Comparison of ENCODE assay signal across 9 mouse cellular contexts in the genomic region with DNA sequence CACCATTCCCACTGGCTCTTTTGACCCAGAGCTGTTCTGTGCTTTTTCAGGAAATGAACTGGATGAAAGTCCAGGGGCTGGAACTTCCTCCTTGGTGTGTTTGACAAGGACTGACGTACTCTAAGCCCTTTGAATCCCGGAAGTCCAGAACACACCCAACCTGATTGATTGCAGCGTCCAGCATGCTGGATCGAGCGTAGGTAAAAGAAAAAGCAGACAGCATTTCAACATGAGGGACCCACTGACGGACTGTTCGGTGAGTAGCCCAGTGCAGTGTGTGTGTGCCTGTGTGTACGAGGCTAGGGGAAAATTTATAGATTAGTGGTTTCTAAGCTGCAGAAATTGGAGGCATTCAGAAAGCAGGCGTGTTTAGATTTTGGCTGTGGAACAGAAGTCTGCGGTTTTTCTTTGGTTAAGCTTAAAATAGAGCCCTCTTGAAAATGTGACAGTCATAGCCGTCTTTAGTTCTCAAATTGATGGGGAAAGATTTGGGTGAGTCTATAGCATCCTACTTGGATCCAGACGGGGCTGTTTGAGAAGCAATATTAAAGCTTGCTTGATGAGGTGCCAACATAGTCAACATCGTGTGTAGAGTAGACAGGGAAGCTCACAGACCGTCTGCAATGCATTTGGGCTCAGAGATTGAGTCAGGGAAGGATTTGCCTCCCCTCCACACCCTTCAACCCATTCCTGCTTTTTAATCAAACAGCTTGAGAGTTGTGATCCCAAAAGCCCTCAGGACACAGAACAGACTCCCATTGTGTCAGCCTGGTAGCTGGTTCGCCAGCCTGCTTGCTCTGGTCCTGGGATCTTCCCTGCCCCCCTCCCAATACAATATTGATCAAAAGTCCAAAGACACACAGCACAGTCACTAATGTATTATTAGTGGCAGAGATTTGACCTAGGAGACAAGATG. TPM values are rescaled to one million over a fixed set of nuclear protein-coding genes. Genes with fewer than 3 reads are reported as not detected.
DNase-seq lines count a peak whose midpoint lies in the region; ATAC-seq and TF ChIP-seq lines count a peak whose summit lies in the region.
"Had no signal": no experiment of that assay in that cellular context is flagged by ENCODE, and none has a peak within 500 bp of the region (broad histone marks: within the 10 kb centered on the region; RNA-seq: fewer than 3 reads in every experiment).

A gene (plus strand): TSS at position 140 of the 916 bp plus-strand sequence.

- peak within 1 kb of the TSS; percentile 58 for H3K4me3 ChIP-seq in gastrocnemius, adult 2 months
- peak within 1 kb of the TSS; percentile 22 for H3K4me3 ChIP-seq in kidney, embryonic 16.5 days (ENCODE audit: low read length)
- H3K4me3 ChIP-seq in neural tube, embryonic 15.5 days (replicated peaks) = no peak within 1 kb of the TSS

- 0 out of 2 replicates have a peak within 1 kb of the TSS, but pooled peaks have one; percentile 23 for H3K9ac ChIP-seq in kidney, embryonic 16.5 days (replicated peaks; ENCODE audit: low read length)
- no peak within 1 kb of the TSS for H3K9ac ChIP-seq in neural tube, embryonic 15.5 days (replicated peaks)

- peak within 1 kb of the TSS; percentile 35 for H3K4me2 ChIP-seq in kidney, embryonic 16.5 days (replicated peaks; ENCODE audit: low read depth, low read length)
- no peak within 1 kb of the TSS; the same call in 1 of the 2 replicates for H3K4me2 ChIP-seq in neural tube, embryonic 15.5 days

- no peak for DNase-seq in gastrocnemius, adult 2 months
- no peak for DNase-seq in gastrocnemius, postnatal 25 days
- DNase-seq in heart, adult 18-20 months = peak; percentile 53 to 79
- DNase-seq in lung, postnatal 36 days = peak; percentile 86
- DNase-seq in cerebellum, postnatal 14 days = no peak
- DNase-seq in gastrocnemius, adult 8-10 months (ENCODE audit: low spot score in 2 of 2) = no peak

- H3K9me3 ChIP-seq in kidney, embryonic 16.5 days (ENCODE audit: low read length) = no peaks in the 10 kb centered on the region
- H3K9me3 ChIP-seq in neural tube, embryonic 15.5 days (replicated peaks) = no peaks in the 10 kb centered on the region
- H3K9me3 ChIP-seq: G1E had no signal

- no peaks in the 10 kb centered on the region for H3K36me3 ChIP-seq in kidney, embryonic 16.5 days (ENCODE audit: insufficient read depth, low read length)
- no peaks in the 10 kb centered on the region for H3K36me3 ChIP-seq in neural tube, embryonic 15.5 days
- H3K36me3 ChIP-seq: G1E had no signal

- intact Hi-C loops in gastrocnemius, adult 2 months (cut with DNase I) = no loop called here

- no peaks in the 10 kb centered on the region for H3K27me3 ChIP-seq in kidney, embryonic 16.5 days (ENCODE audit: insufficient read depth, low read length)
- H3K27me3 ChIP-seq in neural tube, embryonic 15.5 days (replicated peaks) = no peaks in the 10 kb centered on the region

- no peak for TF ChIP-seq CTCF in gastrocnemius, adult 2 months (IDR thresholded peaks at IDR 0.05)

- peak within 1 kb of the TSS; percentile 35; the same call in 1 of the 2 replicates for H3K27ac ChIP-seq in gastrocnemius, adult 2 months
- peak within 1 kb of the TSS; percentile 80 for H3K27ac ChIP-seq in kidney, embryonic 16.5 days (ENCODE audit: low read length)
- H3K27ac ChIP-seq in neural tube, embryonic 15.5 days (replicated peaks) = no peak within 1 kb of the TSS

- peak; percentile 58; the same call in 1 of the 2 replicates for ATAC-seq in kidney, embryonic 16.5 days (ENCODE audit: low FRiP score, low TSS enrichment)
- ATAC-seq in neural tube, embryonic 15.5 days (ENCODE audit: low FRiP score) = no peak

- WGBS in kidney, embryonic 16.5 days = 51% methylated on average over 15 of the region's 15 CpGs
- 72% methylated on average over 15 of the region's 15 CpGs for WGBS in neural tube, embryonic 15.5 days

- H3K4me1 ChIP-seq in kidney, embryonic 16.5 days (ENCODE audit: insufficient read depth, low read length) = peaks cover 26% of the 10 kb centered on the region
- H3K4me1 ChIP-seq in neural tube, embryonic 15.5 days = no peaks in the 10 kb centered on the region

RNA-seq across cellular contexts. Expression of the gene that starts here (rescaled TPM):
- total RNA-seq in gastrocnemius, adult 2 months (2021) = 1 to 10 TPM; 1.2 to 2.1 TPM
- 1 to 10 TPM; 1.6 to 1.7 TPM for total RNA-seq in gastrocnemius, postnatal 25 days (2021)
- 1 to 10 TPM; 5.8 to 7.0 TPM for total RNA-seq in heart, adult 18-20 months (2021)
- polyA plus RNA-seq in kidney, embryonic 16.5 days (2015; fragmentation: Nextera tagmentation; extraction: Ambion mirVana) = 4.7 and 7.1 TPM in 2 replicates
- 2.0 and 3.0 TPM in 2 replicates for polyA plus RNA-seq in neural tube, embryonic 15.5 days (2015; fragmentation: Nextera tagmentation; extraction: Ambion mirVana)
- total RNA-seq in gastrocnemius, adult 8-10 months (2022) = 1 to 10 TPM; 1.9 to 3.2 (median 2.4) TPM
- polyA plus RNA-seq: G1E had no signal

Comparison
In these comparisons a context has a peak if more than half of its experiments do, and no peak if none do; other contexts are left out.
1. DNase-seq: peak in heart, adult 18-20 months (2 of 2) and lung, postnatal 36 days (single experiment); none in gastrocnemius, adult 2 months (single experiment), gastrocnemius, postnatal 25 days (single experiment), cerebellum, postnatal 14 days (0 of 2) and gastrocnemius, adult 8-10 months (0 of 2).